Mouse (Mus musculus) brain, embryonic 18.5 days (tissue): Measurements from ENCODE around the gene Lamc2.

Source experiments
- DNase-seq: peaks from one replicate; pipeline ENCODE4 v3.0.0-alpha.2; 2012; ENCODE audit warnings: low read depth, low spot score

The Lamc2 gene

GRCm38 (mm10) chr1:153180160-153180559 lies 6.1 kb downstream of the Lamc2 start:
- no peak for DNase-seq

GRCm38 (mm10) chr1:153174801-153175200 lies 11.4 kb downstream of the Lamc2 start:
- DNase-seq = no peak

GRCm38 (mm10) chr1:153173276-153173675 lies 13.0 kb downstream of the Lamc2 start:
- no peak for DNase-seq

GRCm38 (mm10) chr1:153172291-153172731 lies 13.9 kb downstream of the Lamc2 start:
- DNase-seq = no peak

GRCm38 (mm10) chr1:153171011-153171410 lies 15.2 kb downstream of the Lamc2 start:
- no peak for DNase-seq

GRCm38 (mm10) chr1:153168293-153168692 lies 18.0 kb downstream of the Lamc2 start:
- no peak for DNase-seq

- no peak for DNase-seq
Measured at GRCm38 (mm10) chr1:153163831-153164230, 22.4 kb downstream of the Lamc2 start.

- DNase-seq = no peak
Measured at GRCm38 (mm10) chr1:153159137-153159536, 27.1 kb downstream of the Lamc2 start.

GRCm38 (mm10) chr1:153157021-153157623 lies 29.1 kb downstream of the Lamc2 start:
- DNase-seq = no peak

GRCm38 (mm10) chr1:153155364-153155763 lies 30.9 kb downstream of the Lamc2 start:
- no peak for DNase-seq

GRCm38 (mm10) chr1:153153619-153154137 lies 32.6 kb downstream of the Lamc2 start:
- DNase-seq = no peak

- DNase-seq = no peak
Measured at GRCm38 (mm10) chr1:153152594-153152993, 33.7 kb downstream of the Lamc2 start.

GRCm38 (mm10) chr1:153145791-153146190 lies 40.5 kb downstream of the Lamc2 start:
- no peak for DNase-seq

GRCm38 (mm10) chr1:153144021-153144420 lies 42.2 kb downstream of the Lamc2 start:
- no peak for DNase-seq

GRCm38 (mm10) chr1:153140747-153141228 lies 45.5 kb downstream of the Lamc2 start:
- no peak for DNase-seq

- DNase-seq = no peak
Measured at GRCm38 (mm10) chr1:153140265-153140664, 46.0 kb downstream of the Lamc2 start.

- no peak for DNase-seq
Measured at GRCm38 (mm10) chr1:153139635-153140034, 46.6 kb downstream of the Lamc2 start.

GRCm38 (mm10) chr1:153138486-153138885 lies 47.8 kb downstream of the Lamc2 start:
- no peak for DNase-seq

- no peak for DNase-seq
Measured at GRCm38 (mm10) chr1:153136647-153137046, 49.6 kb downstream of the Lamc2 start.

GRCm38 (mm10) chr1:153133865-153134781 lies 52.1 kb downstream of the Lamc2 start:
- no peak for DNase-seq

- DNase-seq = no peak
Measured at GRCm38 (mm10) chr1:153129992-153130713, 56.1 kb downstream of the Lamc2 start.

- DNase-seq = no peak
Measured at GRCm38 (mm10) chr1:153128780-153129179, 57.5 kb downstream of the Lamc2 start.
